ENCODE assay signal across 9 mouse cellular contexts in genomic region chr17:23969231-23969630, GRCm38 (mm10). TPM values are rescaled to one million over a fixed set of nuclear protein-coding genes. Genes with fewer than 3 reads are reported as not detected.
DNase-seq lines count a peak whose midpoint lies in the region; ATAC-seq and TF ChIP-seq lines count a peak whose summit lies in the region.
"Had no signal": no experiment of that assay in that cellular context is flagged by ENCODE, and none has a peak within 500 bp of the region (broad histone marks: within the 10 kb centered on the region; RNA-seq: fewer than 3 reads in every experiment).

No protein-coding gene starts in this region.

- no peak overlapping the region for H3K4me3 ChIP-seq in midbrain, embryonic 12.5 days
- no peak overlapping the region for H3K4me3 ChIP-seq in midbrain, embryonic 15.5 days
- H3K4me3 ChIP-seq in bone marrow, adult 2 months (replicated peaks; ENCODE audit: control insufficient read depth, low read depth, low read length), result no peak overlapping the region
- H3K4me3 ChIP-seq in embryonic fibroblast, embryonic 13.5 days (ENCODE audit: insufficient read depth, low read length), result no peak overlapping the region
- H3K4me3 ChIP-seq in lung, adult 2 months (replicated peaks; ENCODE audit: extremely low read depth, low read depth, low read length), result no peak overlapping the region

- H3K4me1 ChIP-seq in midbrain, embryonic 12.5 days, result peaks cover 6% of the 10 kb centered on the region
- no peaks in the 10 kb centered on the region for H3K4me1 ChIP-seq in midbrain, embryonic 15.5 days
- no peaks in the 10 kb centered on the region; the same call in 1 of the 2 replicates for H3K4me1 ChIP-seq in bone marrow, adult 2 months (ENCODE audit: control insufficient read depth, insufficient read depth, low read length)
- no peaks in the 10 kb centered on the region for H3K4me1 ChIP-seq in embryonic fibroblast, embryonic 13.5 days (ENCODE audit: control insufficient read depth, insufficient read depth, low read length)
- H3K4me1 ChIP-seq in lung, adult 2 months (ENCODE audit: control insufficient read depth, insufficient read depth, low read length), result no peaks in the 10 kb centered on the region

- H3K27ac ChIP-seq in midbrain, embryonic 12.5 days (replicated peaks), result no peak overlapping the region
- no peak overlapping the region for H3K27ac ChIP-seq in midbrain, embryonic 15.5 days
- no peak overlapping the region for H3K27ac ChIP-seq in bone marrow, adult 2 months (ENCODE audit: control insufficient read depth, insufficient read depth, low read depth, low read length, poor library complexity)
- H3K27ac ChIP-seq in embryonic fibroblast, embryonic 13.5 days (ENCODE audit: insufficient read depth, low read length), result no peak overlapping the region

- 0% methylated on average over 1 of the region's 1 CpGs for WGBS in midbrain, embryonic 12.5 days
- 4% methylated on average over 1 of the region's 1 CpGs for WGBS in midbrain, embryonic 15.5 days
- WGBS in bone marrow, adult 2 months, result 0% methylated on average over 1 of the region's 1 CpGs
- WGBS in lung, adult 2 months, result 9% methylated on average over 1 of the region's 1 CpGs

- TF ChIP-seq POLR2A in bone marrow, adult 2 months (IDR thresholded peaks at IDR 0.05; ENCODE audit: borderline replicate concordance, control insufficient read depth, low read depth, low read length), result no peak
- no peak for TF ChIP-seq POLR2A in embryonic fibroblast, embryonic 13.5 days (IDR thresholded peaks at IDR 0.05; ENCODE audit: low read depth, low read length)
- TF ChIP-seq POLR2A in lung, adult 2 months (IDR thresholded peaks at IDR 0.05; ENCODE audit: borderline replicate concordance, extremely low read depth, low read depth, low read length), result no peak

- H3K9ac ChIP-seq in midbrain, embryonic 12.5 days (replicated peaks), result no peak overlapping the region
- H3K9ac ChIP-seq in midbrain, embryonic 15.5 days, result no peak overlapping the region

- peak; percentile 87 to 93 for DNase-seq in kidney, postnatal 36 days
- peak; percentile 80 for DNase-seq in lung, adult 2 months
- DNase-seq in right cerebral cortex, adult 18-20 months, result peak; percentile 69
- peak; percentile 58 for DNase-seq in urinary bladder, adult 2 months (ENCODE audit: low spot score)

- H3K4me2 ChIP-seq in midbrain, embryonic 12.5 days (replicated peaks), result no peak overlapping the region
- no peak overlapping the region for H3K4me2 ChIP-seq in midbrain, embryonic 15.5 days

- peak; percentile 86 for TF ChIP-seq CTCF in bone marrow, adult 2 months (IDR thresholded peaks at IDR 0.05; ENCODE audit: control insufficient read depth, insufficient read depth, low read length)
- TF ChIP-seq CTCF in embryonic fibroblast, embryonic 13.5 days (IDR thresholded peaks at IDR 0.05; ENCODE audit: borderline replicate concordance, insufficient read depth, low read length), result peak; percentile 81; the same call in 1 of the 2 replicates
- TF ChIP-seq CTCF in lung, adult 2 months (IDR thresholded peaks at IDR 0.05; ENCODE audit: insufficient read depth, low read length), result peak; percentile 92

- H3K27me3 ChIP-seq in midbrain, embryonic 12.5 days, result no peaks in the 10 kb centered on the region
- H3K27me3 ChIP-seq in midbrain, embryonic 15.5 days (replicated peaks), result no peaks in the 10 kb centered on the region

- ATAC-seq in midbrain, embryonic 12.5 days (ENCODE audit: low FRiP score, low read depth), result 0 out of 2 replicates have a peak, but pooled peaks have one; percentile 52
- ATAC-seq in midbrain, embryonic 15.5 days (replicated peaks), result no peak

- no peaks in the 10 kb centered on the region for H3K9me3 ChIP-seq in midbrain, embryonic 12.5 days
- H3K9me3 ChIP-seq in midbrain, embryonic 15.5 days, result no peaks in the 10 kb centered on the region

- no peaks in the 10 kb centered on the region for H3K36me3 ChIP-seq in midbrain, embryonic 12.5 days
- H3K36me3 ChIP-seq in midbrain, embryonic 15.5 days (replicated peaks), result no peaks in the 10 kb centered on the region

RNA-seq across cellular contexts. Expression of gene Prss30, which starts 11.1 kb away (rescaled TPM):
- polyA plus RNA-seq in midbrain, embryonic 12.5 days (2016; fragmentation: Nextera tagmentation; extraction: Ambion mirVana), result not detected in 2 replicates
- not detected in 2 replicates for polyA plus RNA-seq in midbrain, embryonic 15.5 days (2015; fragmentation: Nextera tagmentation; extraction: Ambion mirVana)
- 6.8 TPM in 1 of 2 replicates, not detected in the other for polyA plus RNA-seq in bone marrow, adult 2 months (2011; ENCODE audit: insufficient read depth, insufficient read length, low replicate concordance, missing spikeins)
- not detected in 2 replicates for polyA plus RNA-seq in embryonic fibroblast, embryonic 13.5 days (2011; ENCODE audit: insufficient read length, low read depth, missing spikeins)
- 1.5 and 2.7 TPM in 2 replicates for polyA plus RNA-seq in lung, adult 2 months (2012; rRNA removed)
- 0.25 and 0.87 TPM in 2 replicates for polyA plus RNA-seq in urinary bladder, adult 2 months (2012; rRNA removed)

RNA-seq across cellular contexts. Expression of gene Sbpl, which starts 14.2 kb away (rescaled TPM):
- not detected in 2 replicates for polyA plus RNA-seq in midbrain, embryonic 12.5 days (2016; fragmentation: Nextera tagmentation; extraction: Ambion mirVana)
- not detected in 2 replicates for polyA plus RNA-seq in midbrain, embryonic 15.5 days (2015; fragmentation: Nextera tagmentation; extraction: Ambion mirVana)
- not detected in 2 replicates for polyA plus RNA-seq in bone marrow, adult 2 months (2011; ENCODE audit: insufficient read depth, insufficient read length, low replicate concordance, missing spikeins)
- not detected in 2 replicates for polyA plus RNA-seq in embryonic fibroblast, embryonic 13.5 days (2011; ENCODE audit: insufficient read length, low read depth, missing spikeins)
- not detected in 2 replicates for polyA plus RNA-seq in lung, adult 2 months (2012; rRNA removed)
- not detected in 2 replicates for polyA plus RNA-seq in urinary bladder, adult 2 months (2012; rRNA removed)
- polyA plus RNA-seq: heart, embryonic 16.5 days had no signal

RNA-seq across cellular contexts. Expression of gene Sbp, which starts 27.8 kb away (rescaled TPM):
- not detected in 2 replicates for polyA plus RNA-seq in midbrain, embryonic 12.5 days (2016; fragmentation: Nextera tagmentation; extraction: Ambion mirVana)
- polyA plus RNA-seq in midbrain, embryonic 15.5 days (2015; fragmentation: Nextera tagmentation; extraction: Ambion mirVana), result not detected in 2 replicates
- not detected in 2 replicates for polyA plus RNA-seq in bone marrow, adult 2 months (2011; ENCODE audit: insufficient read depth, insufficient read length, low replicate concordance, missing spikeins)
- not detected in 2 replicates for polyA plus RNA-seq in embryonic fibroblast, embryonic 13.5 days (2011; ENCODE audit: insufficient read length, low read depth, missing spikeins)
- not detected in 2 replicates for polyA plus RNA-seq in lung, adult 2 months (2012; rRNA removed)
- polyA plus RNA-seq in urinary bladder, adult 2 months (2012; rRNA removed), result 0.09 TPM in 1 of 2 replicates, not detected in the other
- polyA plus RNA-seq: heart, embryonic 16.5 days had no signal

RNA-seq across cellular contexts. Expression of gene Prss22, which starts 28.7 kb away (rescaled TPM):
- 0.17 TPM in 1 of 2 replicates, not detected in the other for polyA plus RNA-seq in midbrain, embryonic 12.5 days (2016; fragmentation: Nextera tagmentation; extraction: Ambion mirVana)
- not detected in 2 replicates for polyA plus RNA-seq in midbrain, embryonic 15.5 days (2015; fragmentation: Nextera tagmentation; extraction: Ambion mirVana)
- polyA plus RNA-seq in bone marrow, adult 2 months (2011; ENCODE audit: insufficient read depth, insufficient read length, low replicate concordance, missing spikeins), result not detected in 2 replicates
- 0.62 TPM in 1 of 2 replicates, not detected in the other for polyA plus RNA-seq in embryonic fibroblast, embryonic 13.5 days (2011; ENCODE audit: insufficient read length, low read depth, missing spikeins)
- polyA plus RNA-seq in lung, adult 2 months (2012; rRNA removed), result 0.11 and 0.96 TPM in 2 replicates
- 17.2 and 19.3 TPM in 2 replicates for polyA plus RNA-seq in urinary bladder, adult 2 months (2012; rRNA removed)
- polyA plus RNA-seq: heart, embryonic 16.5 days had no signal

RNA-seq across cellular contexts. Expression of gene Dcpp3, which starts 52.0 kb away (rescaled TPM):
- not detected in 2 replicates for polyA plus RNA-seq in midbrain, embryonic 12.5 days (2016; fragmentation: Nextera tagmentation; extraction: Ambion mirVana)
- not detected in 2 replicates for polyA plus RNA-seq in midbrain, embryonic 15.5 days (2015; fragmentation: Nextera tagmentation; extraction: Ambion mirVana)
- polyA plus RNA-seq in bone marrow, adult 2 months (2011; ENCODE audit: insufficient read depth, insufficient read length, low replicate concordance, missing spikeins), result not detected in 2 replicates
- polyA plus RNA-seq in embryonic fibroblast, embryonic 13.5 days (2011; ENCODE audit: insufficient read length, low read depth, missing spikeins), result not detected in 2 replicates
- not detected in 2 replicates for polyA plus RNA-seq in lung, adult 2 months (2012; rRNA removed)
- not detected in 2 replicates for polyA plus RNA-seq in urinary bladder, adult 2 months (2012; rRNA removed)
- polyA plus RNA-seq: heart, embryonic 16.5 days had no signal
